Mouse (Mus musculus): ENCODE measurements around the gene Slc22a15. TPM values are rescaled to one million over a fixed set of nuclear protein-coding genes. Genes with fewer than 3 reads are reported as not detected.
A peak's percentile ranks its signal among the peaks of the same experiment; 100 is the strongest.

The Slc22a15 gene
- polyA plus RNA-seq (2015; fragmentation: Nextera tagmentation; extraction: Ambion mirVana) = 5.4 and 6.2 TPM in 2 replicates

DNA sequence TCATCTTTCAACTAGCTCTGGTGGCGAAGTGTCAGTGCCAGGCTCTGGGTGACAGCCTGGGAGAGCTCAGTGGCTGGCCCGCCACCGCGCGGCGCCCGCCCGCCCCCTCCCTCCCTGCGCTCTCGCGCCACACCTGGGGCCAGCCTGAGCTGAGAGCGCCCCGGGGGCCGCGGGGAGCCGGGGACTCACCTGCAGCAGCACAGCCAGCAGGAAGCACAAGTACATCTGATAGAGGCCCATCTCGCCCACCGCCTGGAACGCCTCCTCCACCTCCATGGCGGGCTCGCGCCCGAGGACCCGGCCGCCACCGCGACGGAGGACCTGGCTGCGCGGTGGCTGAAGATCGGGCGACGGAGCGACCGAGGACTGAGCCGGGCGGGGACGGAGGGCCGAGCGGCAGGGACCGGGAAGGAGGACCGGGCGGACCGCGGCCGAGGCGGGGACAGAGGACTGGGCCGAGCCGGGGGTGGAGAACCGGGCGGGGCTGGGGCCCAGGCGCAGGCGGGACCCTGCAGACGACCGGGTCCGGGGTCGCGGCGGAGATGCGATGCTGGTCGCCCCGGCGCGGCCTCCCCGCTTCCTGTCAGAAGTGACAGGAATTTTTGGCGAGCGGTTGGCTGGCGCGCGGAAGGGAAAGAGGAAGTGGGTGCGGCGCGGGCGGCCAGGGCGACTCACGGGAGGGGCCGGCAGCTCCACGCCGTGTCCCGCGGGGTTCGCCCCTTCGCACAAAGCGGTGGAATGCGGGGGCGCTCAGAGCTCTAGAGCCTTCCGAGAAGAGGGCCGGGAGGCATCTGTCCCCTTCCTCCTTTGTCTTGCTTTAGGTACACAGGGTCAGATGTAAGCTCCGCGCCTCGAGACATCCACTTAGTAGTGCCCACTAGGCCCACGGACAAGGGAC is at the start of gene Slc22a15:
TSS of gene Slc22a15 (minus strand) at position 611 of the 898 bp plus-strand sequence.
- peak within 1 kb of the TSS; percentile 80 for H3K4me3 ChIP-seq

DNA sequence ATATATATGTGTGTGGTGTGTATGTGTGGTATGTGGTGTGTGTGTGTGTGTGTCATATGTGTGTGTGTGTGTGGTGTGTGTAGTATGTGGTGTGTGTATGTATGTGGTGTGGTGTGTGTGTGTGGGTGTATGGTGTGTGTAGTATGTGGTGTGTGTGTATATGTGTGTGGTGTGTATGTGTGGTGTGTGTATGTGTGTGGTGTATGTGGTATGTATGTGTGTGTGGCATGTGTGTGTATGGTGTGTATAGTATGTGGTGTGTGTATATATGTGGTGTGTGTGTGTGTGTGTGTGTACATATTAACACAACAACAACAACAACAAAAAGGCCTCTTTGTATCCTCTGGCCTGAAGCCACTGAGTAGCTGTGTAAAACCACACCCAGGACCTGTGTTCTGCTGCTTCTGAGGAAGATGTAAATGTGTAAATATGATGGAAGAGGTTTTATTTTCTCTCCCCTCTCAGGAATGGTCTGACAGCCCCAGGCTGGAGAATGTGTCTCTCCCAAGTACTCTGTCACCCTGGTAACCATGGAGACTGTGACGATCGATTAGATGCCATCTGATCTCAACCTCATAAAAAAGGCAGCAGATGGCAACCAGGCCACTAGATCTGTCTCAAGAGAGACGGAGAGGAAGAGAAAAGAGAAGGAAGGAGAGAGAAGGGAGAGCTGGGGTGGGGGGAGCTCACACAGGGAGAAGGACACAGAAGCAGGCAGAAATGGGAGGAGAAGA is 42.7 kb upstream of the Slc22a15 start:
- Histone ChIP-seq H3K36me3 (no peaks in the 10 kb centered on the region), H3K4me1 (no peaks in the 10 kb centered on the region), H3K4me2 (no peak overlapping the region), H3K27me3 (peaks cover 6% of the 10 kb centered on the region; the same call in 1 of the 2 replicates), H3K9ac (no peak overlapping the region), H3K9me3 (no peaks in the 10 kb centered on the region), H3K4me3 (no peak overlapping the region), H3K27ac (no peak overlapping the region)
- ATAC-seq (ENCODE audit: insufficient number of reproducible peaks, low FRiP score, low TSS enrichment, low read depth) = no peak
- WGBS = 25% methylated on average over 3 of the region's 3 CpGs

More for the DNA sequence above, at the start of gene Slc22a15:
- under 1% methylated on average over 81 of the region's 92 CpGs for WGBS
- Histone ChIP-seq H3K9ac (peak within 1 kb of the TSS; percentile 93), H3K4me1 (peaks cover 20% of the 10 kb centered on the region), H3K4me2 (peak within 1 kb of the TSS; percentile 81), H3K36me3 (no peaks in the 10 kb centered on the region), H3K9me3 (no peaks in the 10 kb centered on the region), H3K27ac (peak within 1 kb of the TSS; percentile 92), H3K27me3 (no peaks in the 10 kb centered on the region)
- peak; percentile 80 for ATAC-seq (ENCODE audit: insufficient number of reproducible peaks, low FRiP score, low TSS enrichment, low read depth)

DNA sequence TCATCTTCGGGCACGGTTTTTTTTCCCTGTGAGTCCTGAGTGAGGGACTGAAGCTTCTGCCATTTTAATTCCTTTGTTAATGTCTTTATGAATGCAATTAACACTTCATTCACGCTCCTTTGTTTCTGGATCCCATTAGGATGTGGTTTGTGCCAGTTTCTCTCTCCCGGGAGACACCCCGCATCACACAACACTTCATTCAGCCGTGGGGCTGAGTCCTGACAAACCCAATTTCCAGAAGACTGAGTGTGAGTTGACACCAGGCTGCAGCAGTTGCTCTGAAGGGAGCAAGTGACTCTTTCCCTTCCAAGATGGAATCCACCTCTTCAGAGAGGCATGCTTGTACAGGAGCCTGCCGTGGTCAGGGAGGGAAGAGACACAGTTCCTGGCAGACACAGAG is 40.1 kb upstream of the Slc22a15 start:
- 36% methylated on average over 7 of the region's 7 CpGs for WGBS
- Histone ChIP-seq H3K4me2 (no peak overlapping the region), H3K27me3 (peaks cover 6% of the 10 kb centered on the region; the same call in 1 of the 2 replicates), H3K4me3 (no peak overlapping the region), H3K9me3 (no peaks in the 10 kb centered on the region), H3K36me3 (no peaks in the 10 kb centered on the region), H3K9ac (no peak overlapping the region), H3K4me1 (no peaks in the 10 kb centered on the region), H3K27ac (no peak overlapping the region)
- ATAC-seq (ENCODE audit: insufficient number of reproducible peaks, low FRiP score, low TSS enrichment, low read depth) = no peak

DNA sequence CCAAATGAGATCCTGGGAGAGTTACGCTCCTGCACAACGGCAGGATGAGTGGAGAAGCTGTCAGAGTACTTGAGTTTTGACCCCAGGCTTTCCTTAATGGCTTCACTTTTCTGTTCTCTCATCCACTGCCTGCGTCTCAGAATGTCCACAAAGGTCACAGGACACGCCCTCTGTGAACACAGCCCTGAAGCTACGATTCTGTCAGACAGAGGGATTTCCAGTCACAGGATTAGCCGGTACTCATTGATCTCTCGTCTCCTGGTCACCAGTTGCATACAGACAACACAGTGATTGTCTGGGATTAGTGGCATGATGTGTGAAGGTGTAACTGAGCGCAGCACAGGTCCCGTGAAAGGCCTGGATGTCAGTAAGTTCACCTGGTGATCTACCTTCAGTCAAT is 39.2 kb upstream of the Slc22a15 start:
- Histone ChIP-seq H3K9ac (no peak overlapping the region), H3K4me3 (no peak overlapping the region), H3K27me3 (peaks cover 6% of the 10 kb centered on the region; the same call in 1 of the 2 replicates), H3K4me2 (no peak overlapping the region), H3K9me3 (no peaks in the 10 kb centered on the region), H3K36me3 (no peaks in the 10 kb centered on the region), H3K4me1 (no peaks in the 10 kb centered on the region), H3K27ac (no peak overlapping the region)
- WGBS = 28% methylated on average over 9 of the region's 9 CpGs
- no peak for ATAC-seq (ENCODE audit: insufficient number of reproducible peaks, low FRiP score, low TSS enrichment, low read depth)

DNA sequence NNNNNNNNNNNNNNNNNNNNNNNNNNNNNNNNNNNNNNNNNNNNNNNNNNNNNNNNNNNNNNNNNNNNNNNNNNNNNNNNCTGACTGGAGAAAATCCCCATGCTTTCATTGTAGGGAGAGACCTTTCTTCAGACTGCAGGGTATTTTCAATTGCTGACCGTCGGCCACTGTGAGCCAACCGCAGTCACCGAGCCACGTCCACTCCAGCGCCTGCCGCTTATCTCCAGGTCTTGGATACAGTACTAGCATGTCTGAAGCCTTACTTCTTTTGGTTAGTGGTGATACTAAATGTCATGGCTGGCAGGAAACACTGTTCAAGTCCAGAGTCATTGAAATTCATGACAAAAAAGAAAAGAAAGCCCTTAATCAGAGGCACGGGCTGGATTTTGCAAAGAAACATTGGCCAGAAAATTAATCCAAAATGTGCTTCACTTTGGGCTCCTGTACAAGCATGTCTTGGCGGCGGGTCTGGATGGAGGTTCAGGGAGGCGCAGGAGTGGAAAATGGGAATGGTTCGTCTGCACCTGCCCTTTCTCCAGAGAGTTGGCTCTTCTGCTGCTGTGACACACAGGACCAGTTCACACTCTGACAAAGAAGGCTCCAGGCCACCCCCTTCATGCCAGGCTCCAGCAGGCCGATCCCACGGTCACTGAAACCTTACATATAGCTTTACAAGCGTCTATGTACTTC is 37.0 kb upstream of the Slc22a15 start:
- WGBS = 84% methylated on average over 15 of the region's 15 CpGs
- Histone ChIP-seq H3K4me3 (no peak overlapping the region), H3K9ac (no peak overlapping the region), H3K4me2 (no peak overlapping the region), H3K4me1 (no peaks in the 10 kb centered on the region), H3K27ac (no peak overlapping the region), H3K27me3 (peaks cover 6% of the 10 kb centered on the region; the same call in 1 of the 2 replicates), H3K36me3 (no peaks in the 10 kb centered on the region), H3K9me3 (no peaks in the 10 kb centered on the region)
- ATAC-seq (ENCODE audit: insufficient number of reproducible peaks, low FRiP score, low TSS enrichment, low read depth) = no peak

DNA sequence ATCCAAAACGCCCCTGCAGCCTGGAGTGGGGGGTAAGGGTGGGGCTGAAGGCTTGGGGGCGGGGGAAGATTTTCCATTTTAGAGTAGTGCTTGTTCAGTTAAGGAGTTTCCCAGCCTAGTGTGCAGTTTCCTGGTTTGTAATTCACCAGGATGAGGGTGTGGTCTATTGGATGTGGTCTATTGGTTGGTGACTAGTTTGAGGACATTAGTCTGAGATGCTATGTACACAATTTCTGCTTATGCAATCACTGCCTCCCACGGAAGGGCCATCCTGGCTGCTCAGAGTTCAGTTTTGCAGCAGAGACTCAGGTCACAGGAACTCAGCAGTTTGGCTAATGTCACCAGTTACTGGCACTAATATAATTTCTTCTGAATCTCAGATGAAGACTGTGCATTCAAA is 33.8 kb upstream of the Slc22a15 start:
- H3K4me2 ChIP-seq = no peak overlapping the region
- no peak for ATAC-seq (ENCODE audit: insufficient number of reproducible peaks, low FRiP score, low TSS enrichment, low read depth)
- no peak overlapping the region for H3K4me3 ChIP-seq
- H3K4me1 ChIP-seq = no peaks in the 10 kb centered on the region; the same call in 1 of the 2 replicates
- WGBS = 65% methylated on average over 3 of the region's 3 CpGs
- H3K27me3 ChIP-seq = no peaks in the 10 kb centered on the region
- no peaks in the 10 kb centered on the region for H3K9me3 ChIP-seq
- H3K36me3 ChIP-seq = no peaks in the 10 kb centered on the region
- H3K27ac ChIP-seq = no peak overlapping the region
- H3K9ac ChIP-seq = no peak overlapping the region

DNA sequence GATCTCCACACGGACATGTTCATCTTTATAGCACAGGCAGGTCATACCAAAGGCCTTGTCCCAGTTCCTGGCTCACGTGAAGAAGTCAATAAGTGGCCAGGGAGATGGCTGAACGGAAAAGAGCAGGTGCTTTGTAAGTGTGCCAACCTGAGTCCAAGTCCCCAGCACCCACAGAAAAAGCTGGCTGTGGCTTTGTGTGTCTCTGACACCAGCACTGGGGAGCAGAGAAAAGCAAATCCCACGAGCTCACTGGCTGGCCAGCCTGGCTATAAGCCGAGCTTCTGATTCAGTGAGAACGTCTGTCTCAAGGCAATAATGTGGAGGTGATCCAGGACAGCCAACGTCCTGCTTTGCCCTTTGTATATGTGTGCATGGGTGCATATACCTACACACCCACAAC is 29.3 kb upstream of the Slc22a15 start:
- WGBS = 65% methylated on average over 7 of the region's 7 CpGs
- no peak overlapping the region for H3K4me2 ChIP-seq
- H3K4me1 ChIP-seq = no peaks in the 10 kb centered on the region; the same call in 1 of the 2 replicates
- no peak for ATAC-seq (ENCODE audit: insufficient number of reproducible peaks, low FRiP score, low TSS enrichment, low read depth)
- no peaks in the 10 kb centered on the region for H3K36me3 ChIP-seq
- H3K9me3 ChIP-seq = no peaks in the 10 kb centered on the region
- H3K4me3 ChIP-seq = no peak overlapping the region
- no peaks in the 10 kb centered on the region for H3K27me3 ChIP-seq
- H3K27ac ChIP-seq = no peak overlapping the region
- no peak overlapping the region for H3K9ac ChIP-seq

DNA sequence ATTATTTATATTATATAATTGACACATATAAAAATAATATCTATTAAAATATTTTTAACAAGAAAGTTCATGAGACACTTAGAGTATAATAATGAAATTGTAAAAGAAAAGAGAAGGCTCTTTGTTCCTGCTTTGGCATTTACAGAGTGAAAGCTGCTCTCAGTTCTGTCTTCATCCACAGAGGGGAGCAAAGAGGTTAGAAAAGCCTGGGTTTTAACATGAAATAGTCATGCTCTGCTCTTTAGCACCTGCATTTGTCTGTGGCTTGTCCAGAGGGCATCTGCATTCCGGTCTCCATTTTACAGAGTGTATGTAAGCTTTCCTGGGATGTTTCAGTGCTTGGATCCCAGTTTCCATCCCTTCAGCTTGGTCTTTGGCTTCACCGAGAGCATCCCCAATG is 28.3 kb upstream of the Slc22a15 start:
- Histone ChIP-seq H3K4me3 (no peak overlapping the region), H3K9me3 (no peaks in the 10 kb centered on the region), H3K9ac (no peak overlapping the region), H3K27ac (no peak overlapping the region), H3K27me3 (no peaks in the 10 kb centered on the region), H3K36me3 (no peaks in the 10 kb centered on the region), H3K4me2 (no peak overlapping the region), H3K4me1 (no peaks in the 10 kb centered on the region; the same call in 1 of the 2 replicates)
- 76% methylated on average over 2 of the region's 2 CpGs for WGBS
- no peak for ATAC-seq (ENCODE audit: insufficient number of reproducible peaks, low FRiP score, low TSS enrichment, low read depth)

DNA sequence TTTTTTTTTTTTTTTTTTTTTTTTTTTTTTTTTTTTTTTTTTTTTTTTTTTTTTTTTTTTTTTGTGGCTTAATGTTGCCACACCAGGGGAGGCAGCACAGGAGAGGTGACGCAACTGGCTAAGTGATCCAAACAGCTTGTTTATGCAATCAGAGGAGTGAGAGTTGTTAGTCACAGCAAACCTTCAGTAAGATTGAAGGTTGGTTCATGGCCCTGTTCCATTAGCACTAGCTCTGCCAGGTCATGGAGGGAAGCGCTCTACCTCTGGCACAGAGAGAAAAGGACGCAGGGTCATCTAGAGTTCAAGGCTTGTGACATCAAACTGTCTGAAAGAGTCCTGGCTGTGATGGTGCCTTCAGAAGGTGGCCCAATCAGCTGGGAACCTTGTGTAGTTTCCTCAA is 24.3 kb upstream of the Slc22a15 start:
- Histone ChIP-seq H3K4me1 (no peaks in the 10 kb centered on the region; the same call in 1 of the 2 replicates), H3K27me3 (no peaks in the 10 kb centered on the region), H3K4me3 (no peak overlapping the region), H3K9ac (no peak overlapping the region), H3K9me3 (no peaks in the 10 kb centered on the region), H3K27ac (no peak overlapping the region), H3K36me3 (no peaks in the 10 kb centered on the region), H3K4me2 (no peak overlapping the region)
- WGBS = 49% methylated on average over 3 of the region's 3 CpGs
- ATAC-seq (ENCODE audit: insufficient number of reproducible peaks, low FRiP score, low TSS enrichment, low read depth) = no peak

DNA sequence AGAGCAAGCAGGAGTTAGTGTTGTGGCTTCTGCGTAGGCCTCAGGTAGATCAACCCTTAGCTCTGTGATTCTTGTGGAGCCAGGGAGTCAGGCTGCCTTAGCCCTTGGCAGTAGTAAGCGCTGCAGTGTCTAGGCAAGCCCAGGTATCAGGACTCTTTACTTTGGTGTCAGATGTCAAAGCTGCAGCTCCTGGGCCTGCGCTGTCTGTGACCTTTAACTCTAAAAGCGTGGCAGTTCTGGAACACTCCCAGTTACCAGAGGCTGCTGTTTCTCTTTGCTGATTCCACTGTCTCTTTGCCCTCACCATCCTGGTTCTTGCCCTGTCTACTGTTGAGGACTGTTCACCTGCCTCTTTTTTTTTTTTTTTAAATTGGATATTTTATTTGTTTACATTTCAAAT is 23.0 kb upstream of the Slc22a15 start:
- no peak overlapping the region for H3K4me3 ChIP-seq
- H3K4me2 ChIP-seq = no peak overlapping the region
- no peaks in the 10 kb centered on the region for H3K36me3 ChIP-seq
- H3K27me3 ChIP-seq = no peaks in the 10 kb centered on the region
- H3K27ac ChIP-seq = no peak overlapping the region
- WGBS = 45% methylated on average over 4 of the region's 4 CpGs
- no peak for ATAC-seq (ENCODE audit: insufficient number of reproducible peaks, low FRiP score, low TSS enrichment, low read depth)
- H3K4me1 ChIP-seq = no peaks in the 10 kb centered on the region
- no peaks in the 10 kb centered on the region for H3K9me3 ChIP-seq
- no peak overlapping the region for H3K9ac ChIP-seq

DNA sequence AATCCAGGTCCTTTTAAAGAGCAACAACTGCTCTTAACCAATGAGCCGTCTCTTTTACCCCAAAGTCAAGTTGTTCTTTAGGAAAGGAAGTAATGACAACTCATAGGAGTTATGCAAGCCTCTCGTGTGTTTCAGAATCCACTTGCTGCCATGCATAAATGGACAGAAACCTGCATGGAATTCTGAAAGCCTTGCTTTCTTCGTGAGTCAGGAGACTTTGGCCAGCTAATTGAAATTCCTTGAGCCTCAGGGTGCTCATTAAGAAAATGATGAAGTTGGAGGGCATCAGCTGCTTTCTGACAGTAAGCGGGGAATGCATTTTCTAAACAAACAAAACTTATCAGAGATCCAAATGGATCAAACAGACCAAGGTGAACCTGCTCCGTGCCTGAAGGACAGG is 21.0 kb upstream of the Slc22a15 start:
- Histone ChIP-seq H3K4me1 (no peaks in the 10 kb centered on the region), H3K9ac (no peak overlapping the region), H3K36me3 (no peaks in the 10 kb centered on the region), H3K27ac (no peak overlapping the region), H3K4me3 (no peak overlapping the region), H3K27me3 (no peaks in the 10 kb centered on the region), H3K4me2 (no peak overlapping the region), H3K9me3 (no peaks in the 10 kb centered on the region)
- WGBS = 66% methylated on average over 5 of the region's 5 CpGs
- no peak for ATAC-seq (ENCODE audit: insufficient number of reproducible peaks, low FRiP score, low TSS enrichment, low read depth)
